Mouse (Mus musculus) stomach, postnatal 0 days (tissue): ENCODE results near the gene Grhpr. TPM values are rescaled to one million over a fixed set of nuclear protein-coding genes. Genes with fewer than 3 reads are reported as not detected.
A peak's percentile ranks its signal among the peaks of the same experiment; 100 is the strongest.

ENCODE experiments used
- ATAC-seq: fragments of 200-750 bp; cut with Nextera tagmentation; 2 replicates; pipeline ENCODE4 v1.8.0; 2017; ENCODE audit not compliant: low FRiP score, low TSS enrichment
- DNase-seq: peaks from one replicate; pipeline ENCODE4 v3.0.0-alpha.2; 2016; ENCODE audit warnings: low spot score
- H3K27ac ChIP-seq: fragments of 300-500 bp; sonication (generic); replicated peaks from 2 replicates; pipeline ENCODE4 v1.5.1; 2014; ENCODE audit warnings: mild to moderate bottlenecking, control low read depth
- H3K27me3 ChIP-seq: fragments of 300-500 bp; sonication (generic); 2 replicates; pipeline ENCODE4 v1.6.1; 2014; ENCODE audit warnings: low read length; ENCODE audit not compliant: control insufficient read depth, insufficient read depth
- H3K36me3 ChIP-seq: fragments of 300-500 bp; sonication (generic); 2 replicates; pipeline ENCODE4 v1.6.1; 2014; ENCODE audit warnings: low read length, mixed read lengths; ENCODE audit not compliant: control insufficient read depth, insufficient read depth
- H3K4me1 ChIP-seq: fragments of 300-500 bp; sonication (generic); replicated peaks from 2 replicates; pipeline ENCODE4 v1.6.1; 2014; ENCODE audit warnings: antibody characterized with exemption; ENCODE audit not compliant: control insufficient read depth, insufficient read depth
- H3K4me2 ChIP-seq: fragments of 300-500 bp; sonication (generic); replicated peaks from 2 replicates; pipeline ENCODE4 v1.6.1; 2014; ENCODE audit warnings: low read depth, mild to moderate bottlenecking, control low read depth, moderate library complexity
- H3K4me3 ChIP-seq: fragments of 300-500 bp; sonication (generic); 2 replicates; pipeline ENCODE4 v1.5.1; 2014; ENCODE audit warnings: low read depth, low read length, control low read depth
- H3K9ac ChIP-seq: fragments of 300-500 bp; sonication (generic); 2 replicates; pipeline ENCODE4 v1.6.1; 2014; ENCODE audit warnings: mild to moderate bottlenecking, low read length, control low read depth, mixed read lengths
- H3K9me3 ChIP-seq: fragments of 300-500 bp; sonication (generic); 2 replicates; pipeline ENCODE4 v1.6.1; 2016; ENCODE audit warnings: low read length; ENCODE audit not compliant: control insufficient read depth
- CTCF ChIP-seq: IDR thresholded peaks from 2 replicates; pipeline ENCODE4 v1.5.1; 2016; ENCODE audit warnings: antibody characterized with exemption, low read depth, mild to moderate bottlenecking, moderate library complexity
- EP300 ChIP-seq: optimal IDR thresholded peaks from 2 replicates; pipeline ENCODE3; 2016; ENCODE audit warnings: antibody characterized with exemption
- WGBS: fragments of 180-500 bp; shearing (Covaris S2); extraction: QIAGEN DNeasy Blood & Tissue Kit; methylation state at CpG from one replicate; pipeline ENCODE4 v1.1.7; 2014; 5-methylcytosine and 5-hydroxymethylcytosine counted together
- polyA plus RNA-seq: library from polyadenylated mRNA; unstranded; fragments of >200 nt; fragmentation: Nextera tagmentation; extraction: Ambion mirVana; gene quantifications from 2 replicates; pipeline ENCODE4 v1.2.1, GENCODE M21; 2015

Grhpr gene
- polyA plus RNA-seq, 1 experiment from 2014 or later, result 57.3 TPM

DNA sequence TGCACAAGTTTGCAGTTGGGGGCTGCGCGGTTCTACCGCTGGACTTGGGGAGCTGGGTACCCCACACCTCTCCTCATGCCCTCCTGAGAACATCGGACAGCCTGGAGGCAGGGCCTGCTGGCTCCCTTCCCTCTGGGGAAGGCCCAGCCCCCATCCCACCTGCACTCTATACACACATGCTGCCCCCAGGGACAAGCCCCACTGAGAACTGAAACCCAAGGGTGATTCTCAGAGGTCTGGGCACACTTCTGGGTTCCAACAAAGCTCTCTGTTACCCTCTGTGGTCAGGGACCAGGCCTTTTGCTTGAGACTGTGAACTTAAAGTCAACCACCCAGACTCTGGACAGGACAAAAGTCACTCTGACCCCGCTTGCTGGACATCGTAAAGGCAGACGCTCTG is 11.1 kb upstream of the Grhpr start:
- Histone ChIP-seq H3K9me3 (no peaks in the 10 kb centered on the region), H3K4me2 (no peak overlapping the region), H3K4me3 (no peak overlapping the region), H3K27ac (no peak overlapping the region), H3K4me1 (no peaks in the 10 kb centered on the region), H3K36me3 (no peaks in the 10 kb centered on the region), H3K9ac (no peak overlapping the region), H3K27me3 (no peaks in the 10 kb centered on the region)
- no peak for TF ChIP-seq EP300
- no peak for TF ChIP-seq CTCF
- no peak for DNase-seq
- 92% methylated on average over 7 of the region's 7 CpGs for WGBS
- no peak for ATAC-seq

- 22% methylated on average over 10 of the region's 10 CpGs for WGBS
- peak; percentile 61 for DNase-seq
- Histone ChIP-seq H3K4me1 (no peaks in the 10 kb centered on the region), H3K27ac (no peak overlapping the region), H3K4me3 (no peak overlapping the region), H3K4me2 (no peak overlapping the region), H3K9me3 (no peaks in the 10 kb centered on the region), H3K27me3 (no peaks in the 10 kb centered on the region), H3K9ac (no peak overlapping the region), H3K36me3 (no peaks in the 10 kb centered on the region)
- 0 out of 2 replicates have a peak, but pooled peaks have one; percentile 18 for ATAC-seq
- peak; percentile 90 for TF ChIP-seq CTCF
- TF ChIP-seq EP300, result no peak
Observed at GRCm38 (mm10) chr4:44970612-44971110, 10.5 kb upstream of the Grhpr start.

- peak overlapping the region; percentile 10; the same call in 1 of the 2 replicates for H3K4me3 ChIP-seq
- H3K4me1 ChIP-seq, result no peaks in the 10 kb centered on the region
- DNase-seq (peak; percentile 92), ATAC-seq (peak; percentile 84)
- WGBS, result 10% methylated on average over 9 of the region's 9 CpGs
- H3K9ac ChIP-seq, result no peak overlapping the region
- peak overlapping the region; percentile 47 for H3K4me2 ChIP-seq
- H3K27me3 ChIP-seq, result no peaks in the 10 kb centered on the region
- H3K9me3 ChIP-seq, result no peaks in the 10 kb centered on the region
- H3K36me3 ChIP-seq, result no peaks in the 10 kb centered on the region
- no peak overlapping the region for H3K27ac ChIP-seq
- no peak for TF ChIP-seq EP300
- TF ChIP-seq CTCF, result peak; percentile 99
Observed at GRCm38 (mm10) chr4:44973450-44973849, 7.7 kb upstream of the Grhpr start.

DNA sequence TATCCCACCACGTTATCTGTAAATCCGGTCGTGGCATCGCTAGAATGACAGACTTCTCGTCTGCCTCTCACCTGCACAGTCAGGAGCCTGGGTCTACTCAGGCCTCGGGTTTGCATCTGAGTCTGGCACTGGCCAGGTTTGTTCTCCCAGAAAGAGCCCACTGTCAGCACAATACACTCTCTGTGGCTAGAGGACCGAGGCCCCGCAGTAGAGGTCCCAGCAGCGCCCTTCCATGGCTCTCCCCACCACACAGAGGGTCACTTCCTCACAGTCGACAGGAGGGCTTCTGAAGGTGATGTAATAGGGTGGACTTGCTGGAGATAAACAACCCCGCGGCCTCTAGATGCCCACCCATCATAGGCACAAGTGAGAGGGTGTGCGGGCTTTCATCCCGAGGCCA is 7.3 kb upstream of the Grhpr start:
- no peak for TF ChIP-seq CTCF
- TF ChIP-seq EP300, result no peak
- DNase-seq (no peak), ATAC-seq (peak; percentile 25)
- WGBS, result 44% methylated on average over 14 of the region's 14 CpGs
- peak overlapping the region; percentile 10; the same call in 1 of the 2 replicates for H3K4me3 ChIP-seq
- no peak overlapping the region for H3K9ac ChIP-seq
- no peaks in the 10 kb centered on the region for H3K4me1 ChIP-seq
- no peaks in the 10 kb centered on the region for H3K36me3 ChIP-seq
- no peaks in the 10 kb centered on the region for H3K27me3 ChIP-seq
- no peaks in the 10 kb centered on the region for H3K9me3 ChIP-seq
- no peak overlapping the region for H3K27ac ChIP-seq
- peak overlapping the region; percentile 47 for H3K4me2 ChIP-seq

- H3K4me3 ChIP-seq, result no peak overlapping the region
- WGBS, result 77% methylated on average over 8 of the region's 8 CpGs
- no peak for ATAC-seq
- no peaks in the 10 kb centered on the region for H3K4me1 ChIP-seq
- H3K4me2 ChIP-seq, result no peak overlapping the region
- no peak overlapping the region for H3K27ac ChIP-seq
- no peaks in the 10 kb centered on the region for H3K9me3 ChIP-seq
- H3K36me3 ChIP-seq, result no peaks in the 10 kb centered on the region
- no peak overlapping the region for H3K9ac ChIP-seq
- no peak for DNase-seq
- TF ChIP-seq EP300 (no peak), CTCF (no peak)
- no peaks in the 10 kb centered on the region for H3K27me3 ChIP-seq
Observed at GRCm38 (mm10) chr4:44974331-44974730, 6.9 kb upstream of the Grhpr start.

- Histone ChIP-seq H3K36me3 (no peaks in the 10 kb centered on the region), H3K4me2 (no peak overlapping the region), H3K27ac (no peak overlapping the region), H3K27me3 (no peaks in the 10 kb centered on the region), H3K9me3 (no peaks in the 10 kb centered on the region), H3K4me3 (no peak overlapping the region), H3K9ac (no peak overlapping the region), H3K4me1 (no peaks in the 10 kb centered on the region)
- 53% methylated on average over 6 of the region's 6 CpGs for WGBS
- ATAC-seq, result no peak
- no peak for DNase-seq
- no peak for TF ChIP-seq EP300
- TF ChIP-seq CTCF, result no peak
Observed at GRCm38 (mm10) chr4:44976026-44976615, 5.1 kb upstream of the Grhpr start.
